Mouse (Mus musculus): ENCODE measurements around the gene Slfn14. TPM values are rescaled to one million over a fixed set of nuclear protein-coding genes. Genes with fewer than 3 reads are reported as not detected.
"Not testable (repeated sequence)": the region's sequence is repeated elsewhere in the genome, so short reads cannot be mapped to it uniquely, and the experiment has no call there.

Slfn14 gene
- polyA plus RNA-seq, 1 experiment from 2014 or later, result 0.17 TPM

DNA sequence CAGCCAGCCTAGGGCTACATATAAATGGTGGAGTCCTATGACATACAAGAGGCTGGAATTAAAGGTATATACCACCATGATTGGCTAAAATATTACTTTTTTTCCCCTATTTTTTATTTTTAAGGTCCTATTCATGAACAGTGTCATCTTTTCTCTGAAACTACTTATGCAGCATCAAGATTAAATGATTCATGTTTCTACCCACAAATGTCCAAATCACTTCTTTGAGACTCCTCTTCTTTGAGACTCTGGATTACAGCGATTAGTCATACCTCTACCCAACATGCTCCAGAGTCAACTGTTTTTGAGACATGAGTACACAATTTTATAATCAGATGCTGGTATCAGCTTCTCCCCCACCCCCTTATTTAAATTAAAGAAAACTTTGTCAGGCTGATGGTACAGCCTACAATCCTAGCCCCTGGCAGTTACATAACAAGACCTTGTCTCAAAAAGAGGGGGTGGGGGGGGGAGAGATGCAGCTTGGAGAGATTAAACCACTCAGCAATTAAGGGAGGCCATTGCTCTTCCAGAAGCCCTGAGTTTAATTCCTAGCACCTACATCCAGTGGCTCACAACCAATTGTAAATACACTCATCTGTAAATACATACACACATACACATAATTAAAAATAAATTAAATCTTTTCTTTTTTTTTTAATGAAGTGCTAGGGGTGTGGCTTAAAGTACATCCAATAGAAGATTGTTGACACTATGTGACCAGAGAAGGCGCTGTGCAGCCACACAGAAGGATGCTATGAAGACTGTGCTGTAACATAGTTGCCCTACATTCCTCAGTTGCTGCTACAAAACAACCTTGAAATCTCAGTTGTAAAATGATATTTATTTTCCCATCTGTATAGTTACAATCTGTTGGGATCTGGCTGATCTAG lies 14.3 kb downstream of the Slfn14 start:
- ATAC-seq (replicated peaks; ENCODE audit: extremely low read depth, insufficient read depth, low FRiP score), result peak; percentile 54; the same call in 1 of the 2 replicates
- H3K9ac ChIP-seq (ENCODE audit: low read length), result no peak overlapping the region
- 17% methylated on average over 2 of the region's 2 CpGs for WGBS
- no peak overlapping the region for H3K4me3 ChIP-seq (ENCODE audit: low read length)
- H3K36me3 ChIP-seq (ENCODE audit: control insufficient read depth, insufficient read depth), result no peaks in the 10 kb centered on the region
- H3K27ac ChIP-seq (ENCODE audit: low read length), result peak overlapping the region; percentile 85
- H3K9me3 ChIP-seq (replicated peaks; ENCODE audit: control insufficient read depth, low read length), result no peaks in the 10 kb centered on the region
- H3K4me2 ChIP-seq (ENCODE audit: low read depth, low read length), result peak overlapping the region; percentile 73
- H3K4me1 ChIP-seq (ENCODE audit: control insufficient read depth, insufficient read depth, low read length), result no peaks in the 10 kb centered on the region
- no peaks in the 10 kb centered on the region for H3K27me3 ChIP-seq (ENCODE audit: control insufficient read depth, insufficient read depth, low read length)

DNA sequence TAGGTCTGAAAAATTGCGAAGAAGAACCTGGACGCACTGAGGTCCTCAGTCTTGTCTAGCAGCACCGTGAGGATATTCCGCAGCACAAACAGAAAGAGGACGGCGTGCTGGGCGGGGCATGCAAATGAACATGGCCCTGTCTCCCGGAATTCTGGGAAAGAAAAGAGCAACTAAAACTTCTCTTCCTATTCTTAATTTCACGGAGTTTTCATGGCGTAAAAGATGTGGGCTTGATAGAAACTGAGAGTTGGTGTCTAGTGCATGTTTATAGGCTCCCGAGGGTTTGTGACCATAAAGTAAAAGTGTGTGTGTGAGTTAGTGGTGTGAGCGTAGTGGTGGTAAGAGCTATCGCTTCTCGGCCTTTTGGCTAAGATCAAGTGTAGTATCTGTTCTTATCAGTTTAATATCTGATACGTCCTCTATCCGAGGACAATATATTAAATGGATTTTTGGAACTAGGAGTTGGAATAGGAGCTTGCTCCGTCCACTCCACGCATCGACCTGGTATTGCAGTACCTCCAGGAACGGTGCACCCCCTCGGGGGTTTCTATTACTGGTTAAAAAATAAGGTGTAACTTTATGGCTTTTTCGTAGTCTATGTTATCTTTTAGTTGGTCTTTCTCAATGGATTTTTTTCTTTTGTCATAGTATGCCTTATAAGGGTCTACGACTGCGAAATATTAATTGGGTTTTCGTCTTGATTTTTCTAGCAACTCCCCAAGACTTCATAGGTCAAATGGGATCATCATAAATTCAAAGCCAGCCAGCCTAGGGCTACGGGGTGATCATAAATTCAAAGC lies 15.2 kb downstream of the Slfn14 start:
- H3K9me3 ChIP-seq (replicated peaks; ENCODE audit: control insufficient read depth, low read length), result no peaks in the 10 kb centered on the region
- peak overlapping the region; percentile 85 for H3K27ac ChIP-seq (ENCODE audit: low read length)
- peak overlapping the region; percentile 75 for H3K9ac ChIP-seq (ENCODE audit: low read length)
- H3K4me2 ChIP-seq (ENCODE audit: low read depth, low read length), result peak overlapping the region; percentile 73
- under 1% methylated on average over 26 of the region's 26 CpGs for WGBS
- no peaks in the 10 kb centered on the region for H3K4me1 ChIP-seq (ENCODE audit: control insufficient read depth, insufficient read depth, low read length)
- no peaks in the 10 kb centered on the region for H3K36me3 ChIP-seq (ENCODE audit: control insufficient read depth, insufficient read depth)
- ATAC-seq (replicated peaks; ENCODE audit: extremely low read depth, insufficient read depth, low FRiP score), result peak; percentile 84
- H3K4me3 ChIP-seq (ENCODE audit: low read length), result peak overlapping the region; percentile 61
- no peaks in the 10 kb centered on the region for H3K27me3 ChIP-seq (ENCODE audit: control insufficient read depth, insufficient read depth, low read length)

DNA sequence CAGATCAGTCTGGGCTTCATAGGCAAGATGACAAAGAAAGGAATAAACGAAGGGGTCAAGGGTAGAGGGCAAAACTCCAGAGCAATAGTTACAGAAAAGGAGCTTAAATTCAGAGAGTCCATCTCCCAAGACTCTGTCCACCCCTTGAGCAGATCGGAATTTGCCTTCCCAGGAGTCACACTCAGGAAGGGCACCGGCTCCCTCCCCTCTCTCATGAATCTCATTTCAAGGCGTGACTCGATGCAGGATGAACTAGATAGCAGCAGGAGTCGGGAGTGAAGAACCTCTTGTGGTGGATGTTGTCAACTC lies 15.7 kb downstream of the Slfn14 start:
- Histone ChIP-seq H3K4me1 (ENCODE audit: control insufficient read depth, insufficient read depth, low read length) (no peaks in the 10 kb centered on the region), H3K9ac (ENCODE audit: low read length) (peak overlapping the region; percentile 75), H3K36me3 (ENCODE audit: control insufficient read depth, insufficient read depth) (no peaks in the 10 kb centered on the region), H3K4me3 (ENCODE audit: low read length) (peak overlapping the region; percentile 61), H3K4me2 (ENCODE audit: low read depth, low read length) (peak overlapping the region; percentile 73), H3K27ac (ENCODE audit: low read length) (peak overlapping the region; percentile 85), H3K9me3 (replicated peaks; ENCODE audit: control insufficient read depth, low read length) (no peaks in the 10 kb centered on the region), H3K27me3 (ENCODE audit: control insufficient read depth, insufficient read depth, low read length) (no peaks in the 10 kb centered on the region)
- ATAC-seq (replicated peaks; ENCODE audit: extremely low read depth, insufficient read depth, low FRiP score), result peak; percentile 34
- 1% methylated on average over 6 of the region's 6 CpGs for WGBS

DNA sequence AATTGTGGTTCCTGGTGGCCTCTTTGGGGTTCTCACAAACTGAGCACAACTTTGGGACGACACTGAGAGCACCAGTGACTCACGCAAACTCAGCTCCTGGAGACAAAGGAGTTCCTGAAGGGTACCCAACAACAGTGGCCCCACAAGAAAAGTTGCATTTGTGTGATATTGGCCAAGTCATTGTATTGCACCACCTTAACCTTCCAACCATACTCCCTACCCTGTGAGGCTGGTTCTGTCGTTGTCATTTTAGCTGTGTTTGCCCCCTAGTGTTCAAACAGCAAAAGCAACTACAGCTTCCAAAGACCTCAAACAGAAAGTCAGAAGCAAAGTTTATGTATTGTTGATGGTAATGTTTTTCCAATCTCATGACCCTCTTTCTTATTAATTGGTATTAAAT lies 23.4 kb downstream of the Slfn14 start:
- H3K4me1 ChIP-seq (ENCODE audit: control insufficient read depth, insufficient read depth, low read length), result no peaks in the 10 kb centered on the region
- H3K27me3 ChIP-seq (ENCODE audit: control insufficient read depth, insufficient read depth, low read length), result no peaks in the 10 kb centered on the region
- no peak overlapping the region for H3K4me2 ChIP-seq (ENCODE audit: low read depth, low read length)
- no peak overlapping the region for H3K9ac ChIP-seq (ENCODE audit: low read length)
- no peaks in the 10 kb centered on the region for H3K9me3 ChIP-seq (replicated peaks; ENCODE audit: control insufficient read depth, low read length)
- no peak overlapping the region; the same call in 1 of the 2 replicates for H3K27ac ChIP-seq (ENCODE audit: low read length)
- ATAC-seq (replicated peaks; ENCODE audit: extremely low read depth, insufficient read depth, low FRiP score), result peak; percentile 69; the same call in 1 of the 2 replicates
- H3K36me3 ChIP-seq (ENCODE audit: control insufficient read depth, insufficient read depth), result no peaks in the 10 kb centered on the region
- H3K4me3 ChIP-seq (ENCODE audit: low read length), result no peak overlapping the region
- 50% methylated on average over 3 of the region's 3 CpGs for WGBS

DNA sequence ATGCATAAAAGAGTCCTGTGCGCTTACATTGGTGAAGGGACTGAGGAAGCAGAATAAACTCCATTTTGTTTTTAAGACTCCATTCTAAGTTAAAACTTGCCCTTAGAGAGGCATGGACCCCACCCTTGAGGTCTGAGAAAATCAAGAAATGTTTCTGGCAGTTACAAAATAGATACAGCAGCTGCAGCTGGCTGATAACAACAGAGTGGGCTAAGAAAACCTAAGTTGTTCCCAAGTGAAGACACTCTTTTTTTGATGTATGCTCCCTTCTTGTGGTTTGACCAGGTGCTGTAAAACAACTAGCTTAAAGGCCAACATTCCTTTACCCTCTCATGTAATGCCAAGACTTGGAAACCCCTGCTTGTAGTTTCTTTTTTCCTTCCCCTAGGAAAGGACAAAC lies 23.9 kb downstream of the Slfn14 start:
- whole genome bisulfite sequencing, result 93% methylated on average over 1 of the region's 1 CpGs
- Histone ChIP-seq H3K9ac (ENCODE audit: low read length) (no peak overlapping the region), H3K4me3 (ENCODE audit: low read length) (no peak overlapping the region), H3K27ac (ENCODE audit: low read length) (no peak overlapping the region; the same call in 1 of the 2 replicates), H3K4me1 (ENCODE audit: control insufficient read depth, insufficient read depth, low read length) (no peaks in the 10 kb centered on the region), H3K36me3 (ENCODE audit: control insufficient read depth, insufficient read depth) (no peaks in the 10 kb centered on the region), H3K9me3 (replicated peaks; ENCODE audit: control insufficient read depth, low read length) (no peaks in the 10 kb centered on the region), H3K27me3 (ENCODE audit: control insufficient read depth, insufficient read depth, low read length) (no peaks in the 10 kb centered on the region), H3K4me2 (ENCODE audit: low read depth, low read length) (no peak overlapping the region)
- 0 out of 2 replicates have a peak, but pooled peaks have one; percentile 18 for ATAC-seq (replicated peaks; ENCODE audit: extremely low read depth, insufficient read depth, low FRiP score)

DNA sequence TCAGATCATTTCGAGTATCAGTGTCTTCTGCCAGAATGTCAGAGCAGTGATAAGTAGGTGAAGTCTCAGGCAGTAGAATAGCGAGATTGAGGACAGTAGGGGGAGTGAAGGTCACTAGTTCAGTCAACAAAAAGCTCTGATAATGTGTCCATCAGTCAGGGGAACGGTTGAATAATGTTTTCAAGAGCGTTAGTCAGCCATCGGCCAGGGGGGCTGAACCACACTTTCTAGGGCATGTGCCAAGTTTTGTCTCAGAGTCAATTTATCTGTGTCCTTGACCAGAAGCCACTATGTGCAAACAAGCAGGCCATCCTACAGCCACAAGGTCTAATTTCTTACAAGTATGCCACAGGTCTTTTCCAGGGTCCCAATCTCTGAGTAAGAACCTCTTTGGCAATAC lies 29.3 kb downstream of the Slfn14 start:
- not testable (repeated sequence) for H3K4me2 ChIP-seq (ENCODE audit: low read depth, low read length); H3K4me3 ChIP-seq (ENCODE audit: low read length); H3K36me3 ChIP-seq (ENCODE audit: control insufficient read depth, insufficient read depth); ATAC-seq (replicated peaks; ENCODE audit: extremely low read depth, insufficient read depth, low FRiP score); H3K9ac ChIP-seq (ENCODE audit: low read length); H3K27me3 ChIP-seq (ENCODE audit: control insufficient read depth, insufficient read depth, low read length); H3K9me3 ChIP-seq (replicated peaks; ENCODE audit: control insufficient read depth, low read length); H3K27ac ChIP-seq (ENCODE audit: low read length); H3K4me1 ChIP-seq (ENCODE audit: control insufficient read depth, insufficient read depth, low read length)
- WGBS, result 21% methylated on average over 5 of the region's 5 CpGs

- Histone ChIP-seq H3K27ac (ENCODE audit: low read length) (no peak overlapping the region), H3K4me1 (ENCODE audit: control insufficient read depth, insufficient read depth, low read length) (no peaks in the 10 kb centered on the region), H3K9ac (ENCODE audit: low read length) (no peak overlapping the region), H3K27me3 (ENCODE audit: control insufficient read depth, insufficient read depth, low read length) (no peaks in the 10 kb centered on the region), H3K4me3 (ENCODE audit: low read length) (no peak overlapping the region), H3K36me3 (ENCODE audit: control insufficient read depth, insufficient read depth) (no peaks in the 10 kb centered on the region), H3K9me3 (replicated peaks; ENCODE audit: control insufficient read depth, low read length) (no peaks in the 10 kb centered on the region), H3K4me2 (ENCODE audit: low read depth, low read length) (no peak overlapping the region)
- no peak for ATAC-seq (replicated peaks; ENCODE audit: extremely low read depth, insufficient read depth, low FRiP score)
- 23% methylated on average over 2 of the region's 2 CpGs for WGBS
These were observed 46.7 kb downstream of the Slfn14 start for GRCm38 (mm10) chr11:83239811-83240210.

GRCm38 (mm10) chr11:83238389-83238788 lies 48.1 kb downstream of the Slfn14 start:
- Histone ChIP-seq H3K9me3 (replicated peaks; ENCODE audit: control insufficient read depth, low read length) (no peaks in the 10 kb centered on the region), H3K36me3 (ENCODE audit: control insufficient read depth, insufficient read depth) (no peaks in the 10 kb centered on the region), H3K4me2 (ENCODE audit: low read depth, low read length) (no peak overlapping the region), H3K4me1 (ENCODE audit: control insufficient read depth, insufficient read depth, low read length) (no peaks in the 10 kb centered on the region), H3K27ac (ENCODE audit: low read length) (no peak overlapping the region), H3K9ac (ENCODE audit: low read length) (no peak overlapping the region), H3K4me3 (ENCODE audit: low read length) (no peak overlapping the region), H3K27me3 (ENCODE audit: control insufficient read depth, insufficient read depth, low read length) (no peaks in the 10 kb centered on the region)
- 74% methylated on average over 2 of the region's 2 CpGs for WGBS
- no peak for ATAC-seq (replicated peaks; ENCODE audit: extremely low read depth, insufficient read depth, low FRiP score)

DNA sequence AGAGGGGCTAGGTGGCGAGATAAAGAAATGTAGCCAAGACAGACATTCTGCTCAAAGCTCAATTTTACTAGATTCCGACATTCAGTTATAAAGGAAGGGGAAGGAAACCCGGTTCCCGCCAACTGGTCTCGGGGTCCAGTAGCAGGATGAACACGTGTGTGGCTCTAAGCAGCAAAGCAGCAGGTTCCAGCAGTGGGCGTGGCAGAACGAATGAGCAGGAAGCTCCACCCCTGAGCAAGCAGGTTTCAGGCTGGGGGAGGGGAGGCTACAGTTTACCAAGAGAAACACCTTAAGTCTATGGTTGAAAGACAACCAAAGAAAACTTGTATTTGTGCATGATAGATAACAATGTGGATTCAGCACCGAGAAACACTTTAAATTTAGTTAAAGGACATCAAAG lies 49.1 kb downstream of the Slfn14 start:
- H3K4me1 ChIP-seq (ENCODE audit: control insufficient read depth, insufficient read depth, low read length); H3K9me3 ChIP-seq (replicated peaks; ENCODE audit: control insufficient read depth, low read length); ATAC-seq (replicated peaks; ENCODE audit: extremely low read depth, insufficient read depth, low FRiP score); H3K4me2 ChIP-seq (ENCODE audit: low read depth, low read length); H3K27ac ChIP-seq (ENCODE audit: low read length); H3K27me3 ChIP-seq (ENCODE audit: control insufficient read depth, insufficient read depth, low read length); H3K4me3 ChIP-seq (ENCODE audit: low read length); H3K36me3 ChIP-seq (ENCODE audit: control insufficient read depth, insufficient read depth); H3K9ac ChIP-seq (ENCODE audit: low read length): not testable (repeated sequence)
- 71% methylated on average over 9 of the region's 9 CpGs for WGBS
